Mouse (Mus musculus) forebrain, embryonic 11.5 days (tissue): ENCODE measurements around the gene Ubl5. TPM values are rescaled to one million over a fixed set of nuclear protein-coding genes. Genes with fewer than 3 reads are reported as not detected.
"Not testable (repeated sequence)": the region's sequence is repeated elsewhere in the genome, so short reads cannot be mapped to it uniquely, and the experiment has no call there.

ENCODE experiments used
- ATAC-seq: fragments of 200-750 bp; cut with Nextera tagmentation; replicated peaks from 2 replicates; pipeline ENCODE4 v1.8.0; 2017; ENCODE audit warnings: moderate TSS enrichment; ENCODE audit not compliant: low FRiP score
- DNase-seq: peaks from one replicate; pipeline ENCODE4 v3.0.0-alpha.2; 2017; ENCODE audit warnings: low spot score
- H3K27ac ChIP-seq: fragments of 300-500 bp; sonication (generic); 2 replicates; pipeline ENCODE4 v1.5.1; 2014; ENCODE audit warnings: low read depth, low read length
- H3K27me3 ChIP-seq: fragments of 300-500 bp; sonication (generic); 2 replicates; pipeline ENCODE4 v1.6.1; 2014; ENCODE audit warnings: mild to moderate bottlenecking, low read length, mixed read lengths; ENCODE audit not compliant: control insufficient read depth, insufficient read depth
- H3K36me3 ChIP-seq: fragments of 300-500 bp; sonication (generic); 2 replicates; pipeline ENCODE4 v1.6.1; 2014; ENCODE audit warnings: mild to moderate bottlenecking, low read length, moderate library complexity, mixed read lengths; ENCODE audit not compliant: control insufficient read depth, insufficient read depth
- H3K4me1 ChIP-seq: fragments of 300-500 bp; sonication (generic); replicated peaks from 2 replicates; pipeline ENCODE4 v1.6.1; 2014; ENCODE audit warnings: low read length, mixed read lengths; ENCODE audit not compliant: control insufficient read depth, insufficient read depth
- H3K4me2 ChIP-seq: fragments of 300-500 bp; sonication (generic); 2 replicates; pipeline ENCODE4 v1.6.1; 2014; ENCODE audit warnings: low read depth, mild to moderate bottlenecking, low read length, moderate library complexity, mixed read lengths; ENCODE audit not compliant: severe bottlenecking
- H3K4me3 ChIP-seq: fragments of 300-500 bp; sonication (generic); 2 replicates; pipeline ENCODE4 v1.5.1; 2014; ENCODE audit warnings: low read depth, low read length
- H3K9ac ChIP-seq: fragments of 300-500 bp; sonication (generic); 2 replicates; pipeline ENCODE4 v1.6.1; 2014; ENCODE audit warnings: low read length
- H3K9me3 ChIP-seq: fragments of 300-500 bp; sonication (generic); 2 replicates; pipeline ENCODE4 v1.6.1; 2016; ENCODE audit warnings: low read length, mixed read lengths; ENCODE audit not compliant: control insufficient read depth
- WGBS: fragments of 180-500 bp; shearing (Covaris S2); extraction: QIAGEN DNeasy Blood & Tissue Kit; methylation state at CpG from one replicate; pipeline ENCODE4 v1.1.7; 2014; 5-methylcytosine and 5-hydroxymethylcytosine counted together
- polyA plus RNA-seq: library from polyadenylated mRNA; unstranded; fragments of >200 nt; fragmentation: Nextera tagmentation; extraction: Ambion mirVana; gene quantifications from 2 replicates; pipeline ENCODE4 v1.2.1, GENCODE M21; 2014

Ubl5 gene
- polyA plus RNA-seq, 1 experiment from 2014 or later: 401 TPM

GRCm38 (mm10) chr9:20680378-20680958 is 37.8 kb downstream of the Ubl5 start:
- no peaks in the 10 kb centered on the region for H3K9me3 ChIP-seq
- no peaks in the 10 kb centered on the region for H3K27me3 ChIP-seq
- no peak overlapping the region for H3K9ac ChIP-seq
- 56% methylated on average over 9 of the region's 9 CpGs for WGBS
- no peaks in the 10 kb centered on the region for H3K4me1 ChIP-seq
- ATAC-seq (no peak), DNase-seq (no peak)
- no peak overlapping the region for H3K4me2 ChIP-seq
- peak overlapping the region; percentile 42; the same call in 1 of the 2 replicates for H3K27ac ChIP-seq
- H3K4me3 ChIP-seq: no peak overlapping the region
- no peaks in the 10 kb centered on the region for H3K36me3 ChIP-seq

GRCm38 (mm10) chr9:20681546-20682388 is 39.1 kb downstream of the Ubl5 start:
- Histone ChIP-seq H3K27ac (peak overlapping the region; percentile 42), H3K9ac (no peak overlapping the region), H3K4me1 (no peaks in the 10 kb centered on the region), H3K36me3 (no peaks in the 10 kb centered on the region), H3K4me3 (no peak overlapping the region), H3K9me3 (no peaks in the 10 kb centered on the region), H3K4me2 (no peak overlapping the region), H3K27me3 (no peaks in the 10 kb centered on the region)
- WGBS: 27% methylated on average over 7 of the region's 7 CpGs
- ATAC-seq: peak; percentile 86
- no peak for DNase-seq

- no peaks in the 10 kb centered on the region for H3K4me1 ChIP-seq
- ATAC-seq (peak; percentile 26; the same call in 1 of the 2 replicates), DNase-seq (no peak)
- no peaks in the 10 kb centered on the region for H3K36me3 ChIP-seq
- 13% methylated on average over 2 of the region's 2 CpGs for WGBS
- H3K9ac ChIP-seq: no peak overlapping the region
- no peaks in the 10 kb centered on the region for H3K9me3 ChIP-seq
- H3K27me3 ChIP-seq: no peaks in the 10 kb centered on the region
- no peak overlapping the region for H3K4me2 ChIP-seq
- H3K27ac ChIP-seq: peak overlapping the region; percentile 12; the same call in 1 of the 2 replicates
- no peak overlapping the region for H3K4me3 ChIP-seq
Observed at GRCm38 (mm10) chr9:20682389-20682722, 39.7 kb downstream of the Ubl5 start.

DNA sequence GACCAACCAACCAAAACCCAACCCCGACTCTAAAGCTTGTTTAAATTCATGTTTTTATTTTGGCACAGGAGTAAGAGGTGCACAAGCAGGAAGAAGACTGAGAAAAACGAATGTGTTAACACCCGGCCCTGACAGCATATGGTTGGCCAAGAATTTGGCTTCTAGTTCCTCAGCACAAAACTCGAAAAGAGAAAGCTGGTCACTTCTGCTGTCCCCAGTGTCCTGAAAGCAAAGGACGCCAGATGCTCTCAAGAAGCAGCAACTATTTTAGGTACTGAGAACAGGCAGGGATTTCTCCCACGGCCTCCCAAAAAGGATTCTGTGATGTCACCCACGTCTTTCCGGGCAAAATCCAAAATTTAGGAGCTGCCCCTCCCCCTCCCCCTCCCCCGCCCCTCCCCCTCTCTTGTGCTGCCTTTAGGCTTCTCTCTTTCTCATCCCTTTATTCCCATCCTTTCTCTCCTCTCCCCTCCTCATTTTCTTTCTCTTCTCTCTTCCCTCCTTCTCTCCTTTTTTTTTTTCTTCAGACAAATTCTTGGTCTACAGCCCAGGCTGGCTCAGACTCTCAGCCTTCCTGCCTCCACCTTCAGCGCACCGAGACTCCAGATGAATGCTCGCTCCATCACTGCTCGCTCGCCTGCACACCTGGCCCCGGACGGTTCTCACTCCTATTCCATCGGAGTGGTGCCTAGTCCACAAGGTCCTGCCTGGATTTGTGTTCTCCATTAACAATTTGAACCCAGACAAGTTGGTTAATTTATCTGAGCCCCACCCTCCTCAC is 42.6 kb downstream of the Ubl5 start:
- ATAC-seq (no peak), DNase-seq (no peak)
- WGBS: 66% methylated on average over 17 of the region's 17 CpGs

GRCm38 (mm10) chr9:20689403-20689802 is 46.7 kb downstream of the Ubl5 start:
- ATAC-seq (no peak), DNase-seq (no peak)
- Histone ChIP-seq H3K4me1 (peaks cover 5% of the 10 kb centered on the region; the same call in 1 of the 2 replicates), H3K9ac (no peak overlapping the region), H3K4me2 (no peak overlapping the region), H3K27ac (no peak overlapping the region), H3K36me3 (no peaks in the 10 kb centered on the region), H3K9me3 (no peaks in the 10 kb centered on the region), H3K27me3 (peaks cover 2% of the 10 kb centered on the region; the same call in 1 of the 2 replicates), H3K4me3 (no peak overlapping the region)
- 83% methylated on average over 1 of the region's 1 CpGs for WGBS

More for the DNA sequence above, 42.6 kb downstream of the Ubl5 start:
- Histone ChIP-seq H3K9me3 (no peaks in the 10 kb centered on the region), H3K27ac (no peak overlapping the region), H3K4me1 (peaks cover 4% of the 10 kb centered on the region; the same call in 1 of the 2 replicates), H3K36me3 (no peaks in the 10 kb centered on the region), H3K27me3 (no peaks in the 10 kb centered on the region; the same call in 1 of the 2 replicates), H3K4me2 (no peak overlapping the region), H3K9ac (no peak overlapping the region), H3K4me3 (no peak overlapping the region)

GRCm38 (mm10) chr9:20689913-20690312 is 47.2 kb downstream of the Ubl5 start:
- no peak overlapping the region for H3K4me3 ChIP-seq
- no peak overlapping the region for H3K9ac ChIP-seq
- peaks cover 3% of the 10 kb centered on the region; the same call in 1 of the 2 replicates for H3K27me3 ChIP-seq
- no peak for ATAC-seq
- 4% methylated on average over 4 of the region's 4 CpGs for whole genome bisulfite sequencing
- H3K9me3 ChIP-seq: no peaks in the 10 kb centered on the region
- H3K27ac ChIP-seq: 0 out of 2 replicates have a peak overlapping the region, but pooled peaks have one; percentile 6
- no peaks in the 10 kb centered on the region for H3K36me3 ChIP-seq
- H3K4me2 ChIP-seq: no peak overlapping the region
- H3K4me1 ChIP-seq: peaks cover 10% of the 10 kb centered on the region; the same call in 1 of the 2 replicates
- DNase-seq: no peak

GRCm38 (mm10) chr9:20690449-20690848 is 47.8 kb downstream of the Ubl5 start:
- 87% methylated on average over 2 of the region's 2 CpGs for WGBS
- not testable (repeated sequence) for H3K27ac ChIP-seq, H3K4me3 ChIP-seq, H3K27me3 ChIP-seq, DNase-seq, H3K36me3 ChIP-seq, H3K4me2 ChIP-seq, H3K9ac ChIP-seq, H3K9me3 ChIP-seq, ATAC-seq
- peaks cover 11% of the 10 kb centered on the region; the same call in 1 of the 2 replicates for H3K4me1 ChIP-seq

GRCm38 (mm10) chr9:20692863-20693262 is 50.2 kb downstream of the Ubl5 start:
- H3K27ac ChIP-seq: no peak overlapping the region
- DNase-seq (no peak), ATAC-seq (no peak)
- 88% methylated on average over 3 of the region's 3 CpGs for WGBS
- no peak overlapping the region for H3K4me2 ChIP-seq
- no peaks in the 10 kb centered on the region for H3K36me3 ChIP-seq
- H3K27me3 ChIP-seq: peaks cover 6% of the 10 kb centered on the region; the same call in 1 of the 2 replicates
- no peak overlapping the region for H3K4me3 ChIP-seq
- H3K4me1 ChIP-seq: peaks cover 19% of the 10 kb centered on the region
- H3K9ac ChIP-seq: no peak overlapping the region
- no peaks in the 10 kb centered on the region for H3K9me3 ChIP-seq
